Mouse (Mus musculus) neural tube, embryonic 11.5 days (tissue): ENCODE measurements around the gene Psrc1. TPM values are rescaled to one million over a fixed set of nuclear protein-coding genes. Genes with fewer than 3 reads are reported as not detected.

Experiments used
- ATAC-seq: fragments of 200-750 bp; cut with Nextera tagmentation; 2 replicates; pipeline ENCODE4 v1.8.0; 2017; ENCODE audit warnings: moderate number of reproducible peaks, mild to moderate bottlenecking, moderate TSS enrichment, moderate library complexity; ENCODE audit not compliant: insufficient read depth, low FRiP score, low TSS enrichment
- DNase-seq: peaks from one replicate; pipeline ENCODE4 v3.0.0-alpha.2; 2015; ENCODE audit warnings: low spot score
- H3K27ac ChIP-seq: fragments of 300-500 bp; sonication (generic); 2 replicates; pipeline ENCODE4 v1.5.1; 2014; ENCODE audit warnings: low read depth, mild to moderate bottlenecking, low read length
- H3K27me3 ChIP-seq: fragments of 300-500 bp; sonication (generic); 2 replicates; pipeline ENCODE4 v1.6.1; 2014; ENCODE audit warnings: mild to moderate bottlenecking, low read length, mixed read lengths; ENCODE audit not compliant: control insufficient read depth, insufficient read depth
- H3K36me3 ChIP-seq: fragments of 300-500 bp; sonication (generic); 2 replicates; pipeline ENCODE4 v1.6.1; 2014; ENCODE audit warnings: mild to moderate bottlenecking, low read length, moderate library complexity, mixed read lengths; ENCODE audit not compliant: control insufficient read depth, insufficient read depth
- H3K4me1 ChIP-seq: fragments of 300-500 bp; sonication (generic); 2 replicates; pipeline ENCODE4 v1.6.1; 2014; ENCODE audit warnings: low read length, mixed read lengths; ENCODE audit not compliant: control insufficient read depth, insufficient read depth
- H3K4me2 ChIP-seq: fragments of 300-500 bp; sonication (generic); 2 replicates; pipeline ENCODE4 v1.6.1; 2014; ENCODE audit warnings: low read depth, mild to moderate bottlenecking, moderate library complexity
- H3K4me3 ChIP-seq: fragments of 300-500 bp; sonication (generic); 2 replicates; pipeline ENCODE4 v1.5.1; 2014; ENCODE audit warnings: low read depth, low read length
- H3K9ac ChIP-seq: fragments of 300-500 bp; sonication (generic); 2 replicates; pipeline ENCODE4 v1.6.1; 2014; ENCODE audit warnings: mild to moderate bottlenecking, low read length
- H3K9me3 ChIP-seq: fragments of 300-500 bp; sonication (generic); 2 replicates; pipeline ENCODE4 v1.6.1; 2016; ENCODE audit warnings: low read length; ENCODE audit not compliant: control insufficient read depth
- WGBS: fragments of 180-500 bp; shearing (Covaris S2); extraction: QIAGEN DNeasy Blood & Tissue Kit; methylation state at CpG from one replicate; pipeline ENCODE4 v1.1.7; 2014; 5-methylcytosine and 5-hydroxymethylcytosine counted together
- polyA plus RNA-seq: library from polyadenylated mRNA; unstranded; fragments of >200 nt; fragmentation: Nextera tagmentation; extraction: Ambion mirVana; gene quantifications from 2 replicates; pipeline ENCODE4 v1.2.1, GENCODE M21; 2014

Gene Psrc1
- polyA plus RNA-seq = 52.0 and 54.0 TPM in 2 replicates

GRCm38 (mm10) chr3:108383485-108384354 is at the start of gene Psrc1:
TSS of gene Psrc1 (plus strand) at chr3:108383839.
- H3K4me1 ChIP-seq = peaks cover 14% of the 10 kb centered on the region; the same call in 1 of the 2 replicates
- peak; percentile 90 for ATAC-seq

GRCm38 (mm10) chr3:108336878-108337277 is 46.8 kb upstream of the Psrc1 start:
- Histone ChIP-seq H3K9me3 (no peaks in the 10 kb centered on the region), H3K4me2 (no peak overlapping the region), H3K27me3 (no peaks in the 10 kb centered on the region), H3K4me3 (no peak overlapping the region), H3K9ac (no peak overlapping the region), H3K27ac (no peak overlapping the region), H3K36me3 (peaks cover 4% of the 10 kb centered on the region), H3K4me1 (no peaks in the 10 kb centered on the region)
- 97% methylated on average over 5 of the region's 5 CpGs for WGBS
- ATAC-seq (no peak), DNase-seq (no peak)

More at GRCm38 (mm10) chr3:108383485-108384354, at the start of gene Psrc1:
- Histone ChIP-seq H3K9ac (peak within 1 kb of the TSS; percentile 57), H3K4me2 (peak within 1 kb of the TSS; percentile 69), H3K36me3 (peaks cover 3% of the 10 kb centered on the region; the same call in 1 of the 2 replicates), H3K27ac (0 out of 2 replicates have a peak within 1 kb of the TSS, but pooled peaks have one; percentile 44), H3K27me3 (no peaks in the 10 kb centered on the region), H3K9me3 (no peaks in the 10 kb centered on the region), H3K4me3 (peak within 1 kb of the TSS; percentile 46)
- 1% methylated on average over 44 of the region's 44 CpGs for WGBS
- peak; percentile 92 for DNase-seq

- no peaks in the 10 kb centered on the region for H3K27me3 ChIP-seq
- no peak overlapping the region for H3K27ac ChIP-seq
- DNase-seq (no peak), ATAC-seq (no peak)
- peaks cover 8% of the 10 kb centered on the region for H3K36me3 ChIP-seq
- H3K4me3 ChIP-seq = no peak overlapping the region
- no peaks in the 10 kb centered on the region for H3K9me3 ChIP-seq
- 87% methylated on average over 2 of the region's 2 CpGs for WGBS
- H3K4me1 ChIP-seq = no peaks in the 10 kb centered on the region
- H3K4me2 ChIP-seq = no peak overlapping the region
- H3K9ac ChIP-seq = no peak overlapping the region
Measured at GRCm38 (mm10) chr3:108341040-108341439, 42.6 kb upstream of the Psrc1 start.

GRCm38 (mm10) chr3:108342185-108342584 is 41.5 kb upstream of the Psrc1 start:
- Histone ChIP-seq H3K27me3 (no peaks in the 10 kb centered on the region), H3K4me3 (no peak overlapping the region), H3K9me3 (no peaks in the 10 kb centered on the region), H3K36me3 (peaks cover 13% of the 10 kb centered on the region), H3K27ac (no peak overlapping the region), H3K4me1 (no peaks in the 10 kb centered on the region), H3K9ac (no peak overlapping the region), H3K4me2 (no peak overlapping the region)
- DNase-seq (no peak), ATAC-seq (no peak)
- WGBS = 72% methylated on average over 7 of the region's 7 CpGs

DNA sequence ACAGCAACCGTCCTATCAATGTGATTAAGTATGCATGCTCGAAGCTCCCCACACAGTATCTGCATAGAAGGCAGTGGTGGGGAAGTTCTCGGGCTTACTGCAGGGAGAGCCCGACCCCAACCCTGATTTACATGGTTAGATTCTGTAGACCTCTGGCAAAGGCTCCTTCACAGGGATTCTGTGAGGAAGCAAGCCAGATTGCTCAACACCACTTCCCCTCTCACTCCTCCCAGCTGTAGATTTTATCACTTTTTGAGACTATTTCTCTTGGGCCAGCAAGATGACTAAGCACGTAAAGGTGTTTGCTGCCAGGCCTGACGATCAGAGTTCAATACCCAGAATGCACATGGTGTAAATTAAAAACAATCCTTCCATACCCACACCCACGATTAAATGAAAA is 37.8 kb upstream of the Psrc1 start:
- no peak overlapping the region for H3K9ac ChIP-seq

DNA sequence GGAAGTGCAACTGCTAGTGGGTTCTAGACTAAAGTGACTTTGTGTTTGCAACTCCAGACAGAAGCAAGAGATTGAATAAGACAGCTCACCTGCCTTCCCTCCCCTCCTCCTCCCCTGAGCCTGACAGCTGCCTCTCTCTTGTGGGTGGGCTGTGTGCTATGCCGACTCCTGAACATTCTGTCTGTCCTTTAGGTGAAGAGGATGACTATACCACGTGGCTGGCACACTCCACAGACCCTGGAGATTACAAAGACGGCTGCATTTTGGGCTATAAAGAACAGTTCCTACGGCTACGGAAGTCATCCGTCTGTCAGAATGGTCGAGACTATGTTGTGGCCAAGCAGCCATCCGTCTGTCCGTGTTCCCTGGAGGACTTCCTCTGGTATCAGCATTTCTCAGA is 35.3 kb upstream of the Psrc1 start:
- H3K36me3 ChIP-seq = peaks cover 18% of the 10 kb centered on the region
- WGBS = 85% methylated on average over 9 of the region's 9 CpGs

More for the DNA sequence above, 37.8 kb upstream of the Psrc1 start:
- no peak overlapping the region for H3K4me3 ChIP-seq
- WGBS = 91% methylated on average over 7 of the region's 7 CpGs
- peaks cover 16% of the 10 kb centered on the region for H3K36me3 ChIP-seq
- ATAC-seq = no peak
- no peak overlapping the region for H3K4me2 ChIP-seq
- no peaks in the 10 kb centered on the region for H3K27me3 ChIP-seq
- H3K4me1 ChIP-seq = no peaks in the 10 kb centered on the region
- H3K27ac ChIP-seq = no peak overlapping the region
- DNase-seq = no peak
- H3K9me3 ChIP-seq = no peaks in the 10 kb centered on the region

GRCm38 (mm10) chr3:108355245-108355644 is 28.4 kb upstream of the Psrc1 start:
- Histone ChIP-seq H3K27ac (no peak overlapping the region), H3K4me3 (no peak overlapping the region), H3K4me1 (no peaks in the 10 kb centered on the region), H3K9ac (no peak overlapping the region), H3K27me3 (no peaks in the 10 kb centered on the region), H3K9me3 (no peaks in the 10 kb centered on the region), H3K36me3 (peaks cover 7% of the 10 kb centered on the region), H3K4me2 (no peak overlapping the region)
- DNase-seq (no peak), ATAC-seq (no peak)
- WGBS = 89% methylated on average over 3 of the region's 3 CpGs

More for the DNA sequence above, 35.3 kb upstream of the Psrc1 start:
- Histone ChIP-seq H3K4me2 (no peak overlapping the region), H3K9ac (no peak overlapping the region), H3K4me1 (no peaks in the 10 kb centered on the region), H3K9me3 (no peaks in the 10 kb centered on the region), H3K4me3 (no peak overlapping the region), H3K27ac (no peak overlapping the region), H3K27me3 (no peaks in the 10 kb centered on the region)
- no peak for ATAC-seq
- DNase-seq = no peak

DNA sequence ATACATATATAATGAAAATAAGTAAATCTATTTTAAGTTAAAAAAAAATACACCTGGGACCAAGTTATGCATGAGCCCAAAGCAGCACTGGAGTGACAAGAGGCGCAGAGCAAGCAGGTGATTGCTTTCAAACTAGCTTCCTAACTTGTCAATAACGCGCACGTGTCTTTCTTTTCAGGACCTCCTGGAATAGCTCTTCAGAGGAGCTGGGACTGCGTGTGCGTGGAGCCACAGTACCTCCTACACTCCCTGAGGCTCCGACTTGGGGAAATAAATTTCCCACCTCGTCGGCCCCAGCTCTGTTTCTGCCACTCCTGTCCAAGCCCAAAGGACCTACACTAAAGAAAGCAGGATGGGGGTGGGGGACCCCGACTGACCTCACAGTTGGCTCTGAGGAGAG is 26.6 kb upstream of the Psrc1 start:
- 87% methylated on average over 10 of the region's 10 CpGs for WGBS
- Histone ChIP-seq H3K9ac (no peak overlapping the region), H3K4me3 (no peak overlapping the region), H3K4me1 (peaks cover 6% of the 10 kb centered on the region), H3K9me3 (no peaks in the 10 kb centered on the region), H3K4me2 (no peak overlapping the region), H3K27ac (no peak overlapping the region), H3K27me3 (no peaks in the 10 kb centered on the region), H3K36me3 (peaks cover 4% of the 10 kb centered on the region)
- DNase-seq (no peak), ATAC-seq (no peak)

DNA sequence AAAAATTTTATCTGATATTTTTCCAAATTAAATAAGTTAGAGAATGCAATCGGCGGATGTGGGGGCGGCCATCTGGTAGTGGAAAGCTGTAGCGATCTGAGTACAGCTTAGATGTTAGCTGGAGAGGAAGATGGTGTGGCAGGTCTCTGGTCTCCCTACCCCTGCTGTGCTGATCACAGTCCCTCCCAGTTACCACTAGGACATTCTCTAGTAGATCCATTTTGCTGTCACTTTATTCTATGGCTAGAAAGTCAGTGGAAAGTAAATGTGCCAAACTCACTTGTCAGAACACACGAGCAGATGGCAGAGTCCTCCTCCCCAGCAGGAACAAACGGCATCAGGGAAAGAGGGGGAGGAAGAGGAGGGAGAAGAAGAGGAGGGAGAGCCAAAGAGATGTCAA is 25.2 kb upstream of the Psrc1 start:
- no peak overlapping the region for H3K4me2 ChIP-seq
- H3K4me1 ChIP-seq = peaks cover 6% of the 10 kb centered on the region
- H3K9ac ChIP-seq = no peak overlapping the region
- DNase-seq (no peak), ATAC-seq (no peak)
- H3K36me3 ChIP-seq = peaks cover 4% of the 10 kb centered on the region
- no peaks in the 10 kb centered on the region for H3K27me3 ChIP-seq
- WGBS = 85% methylated on average over 6 of the region's 6 CpGs
- H3K9me3 ChIP-seq = no peaks in the 10 kb centered on the region
- no peak overlapping the region for H3K27ac ChIP-seq
- no peak overlapping the region for H3K4me3 ChIP-seq
